Mouse (Mus musculus): ENCODE measurements around the gene Gm26558. TPM values are rescaled to one million over a fixed set of nuclear protein-coding genes. Genes with fewer than 3 reads are reported as not detected.

The Gm26558 gene
- polyA plus RNA-seq, 1 experiment: 3.3 TPM

- H3K27me3 ChIP-seq (ENCODE audit: control insufficient read depth, insufficient read depth, insufficient read length): no peaks in the 10 kb centered on the region
- no peak overlapping the region for H3K4me2 ChIP-seq (ENCODE audit: low read depth)
- no peak overlapping the region for H3ac ChIP-seq (ENCODE audit: control insufficient read depth, insufficient read length)
- no peaks in the 10 kb centered on the region for H3K79me2 ChIP-seq (ENCODE audit: control insufficient read depth, insufficient read depth)
- H3K36me3 ChIP-seq (ENCODE audit: control insufficient read depth, insufficient read depth): no peaks in the 10 kb centered on the region
- TF ChIP-seq MYOD1 (IDR thresholded peaks at IDR 0.05; ENCODE audit: control insufficient read depth in 1 of 3, insufficient read length in 2 of 3, low read depth in 2 of 3) (no peak), MYOG (IDR thresholded peaks at IDR 0.05; ENCODE audit: control insufficient read depth in 1 of 3, insufficient read depth in 1 of 3, insufficient read length in 2 of 3, low read depth in 2 of 3) (no peak), REST (IDR thresholded peaks at IDR 0.05; ENCODE audit: insufficient read depth, insufficient read length) (no peak), POLR2A (IDR thresholded peaks at IDR 0.05; ENCODE audit: insufficient read length, low read depth) (no peak), TCF3 (IDR thresholded peaks at IDR 0.05; ENCODE audit: insufficient read length, low read depth) (no peak), TCF12 (IDR thresholded peaks at IDR 0.05; ENCODE audit: insufficient read depth, poor library complexity, severe bottlenecking) (no peak), CEBPB (IDR thresholded peaks at IDR 0.05; ENCODE audit: insufficient read depth, poor library complexity, severe bottlenecking) (no peak), MAX (IDR thresholded peaks at IDR 0.05; ENCODE audit: low read depth) (no peak), SRF (IDR thresholded peaks at IDR 0.05; ENCODE audit: control insufficient read depth, insufficient read length, low read depth) (no peak), USF1 (IDR thresholded peaks at IDR 0.05; ENCODE audit: low read depth) (no peak), POLR2AphosphoS2 (IDR thresholded peaks at IDR 0.05; ENCODE audit: insufficient read length, low read depth) (no peak), E2F4 (IDR thresholded peaks at IDR 0.05; ENCODE audit: insufficient read depth) (no peak)
- H3K4me3 ChIP-seq: no peak overlapping the region
Observed at GRCm38 (mm10) chr2:70625761-70626160, 36.1 kb downstream of the Gm26558 start.

GRCm38 (mm10) chr2:70622244-70622643 is 39.7 kb downstream of the Gm26558 start:
- TF ChIP-seq SRF (IDR thresholded peaks at IDR 0.05; ENCODE audit: control insufficient read depth, insufficient read length, low read depth): no peak
- TF ChIP-seq POLR2A (IDR thresholded peaks at IDR 0.05; ENCODE audit: insufficient read length, low read depth): no peak
- no peak for TF ChIP-seq TCF12 (IDR thresholded peaks at IDR 0.05; ENCODE audit: insufficient read depth, poor library complexity, severe bottlenecking)
- TF ChIP-seq USF1 (IDR thresholded peaks at IDR 0.05; ENCODE audit: low read depth): no peak
- Histone ChIP-seq H3K4me2 (ENCODE audit: low read depth) (no peak overlapping the region), H3ac (ENCODE audit: control insufficient read depth, insufficient read length) (no peak overlapping the region), H3K4me3 (no peak overlapping the region), H3K27me3 (ENCODE audit: control insufficient read depth, insufficient read depth, insufficient read length) (no peaks in the 10 kb centered on the region), H3K79me2 (ENCODE audit: control insufficient read depth, insufficient read depth) (no peaks in the 10 kb centered on the region), H3K36me3 (ENCODE audit: control insufficient read depth, insufficient read depth) (no peaks in the 10 kb centered on the region)

GRCm38 (mm10) chr2:70620225-70620624 is 41.7 kb downstream of the Gm26558 start:
- TF ChIP-seq USF1 (IDR thresholded peaks at IDR 0.05; ENCODE audit: low read depth) (no peak), MYOD1 (IDR thresholded peaks at IDR 0.05; ENCODE audit: control insufficient read depth in 1 of 3, insufficient read length in 2 of 3, low read depth in 2 of 3) (no peak), TCF12 (IDR thresholded peaks at IDR 0.05; ENCODE audit: insufficient read depth, poor library complexity, severe bottlenecking) (no peak), MAX (IDR thresholded peaks at IDR 0.05; ENCODE audit: low read depth) (no peak), TCF3 (IDR thresholded peaks at IDR 0.05; ENCODE audit: insufficient read length, low read depth) (no peak), SRF (IDR thresholded peaks at IDR 0.05; ENCODE audit: control insufficient read depth, insufficient read length, low read depth) (no peak), POLR2AphosphoS2 (IDR thresholded peaks at IDR 0.05; ENCODE audit: insufficient read length, low read depth) (no peak), REST (IDR thresholded peaks at IDR 0.05; ENCODE audit: insufficient read depth, insufficient read length) (no peak)
- no peak overlapping the region for H3K4me3 ChIP-seq

DNA sequence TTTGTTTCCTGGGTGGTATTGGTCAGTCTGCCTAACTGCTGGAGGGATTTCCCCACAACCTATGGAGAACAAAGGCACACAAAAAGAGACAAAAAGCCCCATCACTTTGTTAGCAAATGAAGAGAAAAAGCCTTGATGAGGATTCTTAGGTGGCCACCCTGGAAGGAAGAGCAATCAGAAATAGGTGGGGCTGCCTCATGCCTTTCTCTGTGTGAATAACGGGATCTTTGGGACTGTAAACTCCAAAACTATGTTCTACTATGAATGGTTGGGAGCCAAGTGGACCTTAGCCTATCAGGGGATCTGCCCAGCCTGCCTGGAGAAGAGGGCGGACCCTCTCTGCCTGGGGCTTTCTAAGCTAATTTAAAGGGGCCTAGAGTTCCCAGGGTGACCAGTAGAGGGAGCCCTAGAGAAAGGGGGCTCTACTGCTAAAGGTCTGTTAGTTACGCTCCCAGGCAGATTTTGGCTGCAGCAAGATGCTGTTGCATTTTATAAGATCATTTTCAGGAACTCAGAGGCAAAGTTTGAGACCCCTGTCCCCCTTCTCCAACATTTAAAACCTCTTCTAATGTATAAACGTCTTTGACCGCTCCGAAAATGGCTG is 42.6 kb downstream of the Gm26558 start:
- no peaks in the 10 kb centered on the region for H3K79me2 ChIP-seq (ENCODE audit: control insufficient read depth, insufficient read depth)
- no peaks in the 10 kb centered on the region for H3K36me3 ChIP-seq (ENCODE audit: control insufficient read depth, insufficient read depth)
- no peak overlapping the region for H3K4me2 ChIP-seq (ENCODE audit: low read depth)
- H3K4me3 ChIP-seq: no peak overlapping the region
- no peaks in the 10 kb centered on the region for H3K27me3 ChIP-seq (ENCODE audit: control insufficient read depth, insufficient read depth, insufficient read length)
- no peak overlapping the region for H3ac ChIP-seq (ENCODE audit: control insufficient read depth, insufficient read length)
- no peak for TF ChIP-seq E2F4 (IDR thresholded peaks at IDR 0.05; ENCODE audit: insufficient read depth)
- TF ChIP-seq POLR2AphosphoS2 (IDR thresholded peaks at IDR 0.05; ENCODE audit: insufficient read length, low read depth): no peak
- no peak for TF ChIP-seq MYOD1 (IDR thresholded peaks at IDR 0.05; ENCODE audit: control insufficient read depth in 1 of 3, insufficient read length in 2 of 3, low read depth in 2 of 3)
- TF ChIP-seq POLR2A (IDR thresholded peaks at IDR 0.05; ENCODE audit: insufficient read length, low read depth): no peak
- no peak for TF ChIP-seq USF1 (IDR thresholded peaks at IDR 0.05; ENCODE audit: low read depth)
- TF ChIP-seq TCF3 (IDR thresholded peaks at IDR 0.05; ENCODE audit: insufficient read length, low read depth): no peak
- TF ChIP-seq SRF (IDR thresholded peaks at IDR 0.05; ENCODE audit: control insufficient read depth, insufficient read length, low read depth): no peak
- TF ChIP-seq REST (IDR thresholded peaks at IDR 0.05; ENCODE audit: insufficient read depth, insufficient read length): no peak
- no peak for TF ChIP-seq MYOG (IDR thresholded peaks at IDR 0.05; ENCODE audit: control insufficient read depth in 1 of 3, insufficient read depth in 1 of 3, insufficient read length in 2 of 3, low read depth in 2 of 3)
- TF ChIP-seq MAX (IDR thresholded peaks at IDR 0.05; ENCODE audit: low read depth): no peak
- TF ChIP-seq CEBPB (IDR thresholded peaks at IDR 0.05; ENCODE audit: insufficient read depth, poor library complexity, severe bottlenecking): no peak
- TF ChIP-seq TCF12 (IDR thresholded peaks at IDR 0.05; ENCODE audit: insufficient read depth, poor library complexity, severe bottlenecking): no peak

More at GRCm38 (mm10) chr2:70620225-70620624, 41.7 kb downstream of the Gm26558 start:
- no peak overlapping the region for H3K4me2 ChIP-seq (ENCODE audit: low read depth)
- H3ac ChIP-seq (ENCODE audit: control insufficient read depth, insufficient read length): no peak overlapping the region
- H3K79me2 ChIP-seq (ENCODE audit: control insufficient read depth, insufficient read depth): no peaks in the 10 kb centered on the region
- H3K27me3 ChIP-seq (ENCODE audit: control insufficient read depth, insufficient read depth, insufficient read length): no peaks in the 10 kb centered on the region
- no peaks in the 10 kb centered on the region for H3K36me3 ChIP-seq (ENCODE audit: control insufficient read depth, insufficient read depth)

DNA sequence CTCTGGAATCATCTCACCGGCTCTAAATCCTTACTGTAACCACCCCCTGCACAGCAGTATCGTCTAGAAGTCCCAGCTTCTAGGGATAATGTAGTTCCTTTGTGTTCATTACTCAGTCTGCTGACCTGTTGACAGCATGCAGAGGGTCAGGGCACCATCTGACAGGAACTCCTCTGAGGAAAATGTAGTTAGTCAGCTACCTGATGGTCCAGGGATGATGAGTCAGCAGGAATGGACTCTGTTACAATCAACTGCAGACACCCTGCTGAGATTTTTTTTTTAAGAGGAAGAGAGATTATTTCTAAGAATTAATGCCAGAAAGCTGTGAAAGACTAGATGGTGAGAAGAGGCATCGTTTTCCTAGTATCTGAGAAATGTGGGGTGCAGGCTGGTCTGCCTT is 45.3 kb downstream of the Gm26558 start:
- Histone ChIP-seq H3K79me2 (ENCODE audit: control insufficient read depth, insufficient read depth) (no peaks in the 10 kb centered on the region), H3K27me3 (ENCODE audit: control insufficient read depth, insufficient read depth, insufficient read length) (no peaks in the 10 kb centered on the region), H3K4me2 (ENCODE audit: low read depth) (no peak overlapping the region), H3K4me3 (no peak overlapping the region), H3K36me3 (ENCODE audit: control insufficient read depth, insufficient read depth) (no peaks in the 10 kb centered on the region), H3ac (ENCODE audit: control insufficient read depth, insufficient read length) (no peak overlapping the region)
- no peak for TF ChIP-seq POLR2A (IDR thresholded peaks at IDR 0.05; ENCODE audit: insufficient read length, low read depth)
- no peak for TF ChIP-seq E2F4 (IDR thresholded peaks at IDR 0.05; ENCODE audit: insufficient read depth)
- no peak for TF ChIP-seq USF1 (IDR thresholded peaks at IDR 0.05; ENCODE audit: low read depth)
- TF ChIP-seq SRF (IDR thresholded peaks at IDR 0.05; ENCODE audit: control insufficient read depth, insufficient read length, low read depth): no peak

Data from myocyte (in vitro differentiated cells).